Comparison of ENCODE assay signal across 24 mouse cellular contexts in genomic region chr17:62507766-62508485, GRCm38 (mm10).
DNase-seq lines count a peak whose midpoint lies in the region; TF ChIP-seq lines count a peak whose summit lies in the region.
"Had no signal": no experiment of that assay in that cellular context is flagged by ENCODE, and none has a peak within 500 bp of the region (broad histone marks: within the 10 kb centered on the region; RNA-seq: fewer than 3 reads in every experiment).

No protein-coding gene starts in this region.

- no peak overlapping the region for H3K4me3 ChIP-seq in heart, adult 2 months
- H3K4me3 ChIP-seq in limb, embryonic 10.5 days = no peak overlapping the region
- H3K4me3 ChIP-seq: heart, embryonic 13.5 days; hindbrain, embryonic 15.5 days; left cerebral cortex, adult 2 months; liver, embryonic 12.5 days; midbrain, embryonic 10.5 days; neural tube, embryonic 15.5 days had no signal

- no peak overlapping the region for H3K27ac ChIP-seq in heart, adult 2 months
- no peak overlapping the region for H3K27ac ChIP-seq in limb, embryonic 10.5 days
- H3K27ac ChIP-seq: heart, embryonic 13.5 days; hindbrain, embryonic 15.5 days; kidney, postnatal 0 days; left cerebral cortex, adult 2 months; liver, embryonic 12.5 days; midbrain, embryonic 10.5 days; neural tube, embryonic 15.5 days had no signal

- no peaks in the 10 kb centered on the region for H3K9me3 ChIP-seq in limb, embryonic 10.5 days (replicated peaks)
- H3K9me3 ChIP-seq: heart, embryonic 13.5 days; hindbrain, embryonic 15.5 days; liver, embryonic 12.5 days; midbrain, embryonic 10.5 days; neural tube, embryonic 15.5 days had no signal

- TF ChIP-seq CTCF in heart, adult 2 months (IDR thresholded peaks at IDR 0.05) = no peak

- H3K79me2 ChIP-seq in heart, adult 2 months (replicated peaks; ENCODE audit: control insufficient read depth, insufficient read depth, low read length) = no peaks in the 10 kb centered on the region

- H3K36me3 ChIP-seq in heart, adult 2 months (ENCODE audit: control insufficient read depth, insufficient read depth, low read length) = no peaks in the 10 kb centered on the region
- no peaks in the 10 kb centered on the region for H3K36me3 ChIP-seq in limb, embryonic 10.5 days
- H3K36me3 ChIP-seq: G1E; heart, embryonic 13.5 days; hindbrain, embryonic 15.5 days; liver, embryonic 12.5 days; midbrain, embryonic 10.5 days; neural tube, embryonic 15.5 days had no signal

- no peak overlapping the region for H3K9ac ChIP-seq in heart, adult 2 months (ENCODE audit: low read depth, low read length)
- H3K9ac ChIP-seq: heart, embryonic 13.5 days; hindbrain, embryonic 15.5 days; liver, embryonic 12.5 days; neural tube, embryonic 15.5 days had no signal

- H3K4me1 ChIP-seq in heart, adult 2 months (ENCODE audit: control insufficient read depth, insufficient read depth, low read length) = peaks cover 1% of the 10 kb centered on the region; the same call in 1 of the 2 replicates
- peaks cover 10% of the 10 kb centered on the region for H3K4me1 ChIP-seq in limb, embryonic 10.5 days
- H3K4me1 ChIP-seq: hindbrain, embryonic 15.5 days; liver, embryonic 12.5 days; neural tube, embryonic 15.5 days had no signal

- TF ChIP-seq EP300 in heart, adult 2 months (IDR thresholded peaks at IDR 0.05; ENCODE audit: insufficient read depth, low read depth, low read length) = no peak

- H3K27me3 ChIP-seq in heart, adult 2 months (ENCODE audit: control insufficient read depth, insufficient read depth, low read length) = no peaks in the 10 kb centered on the region
- peaks cover 73% of the 10 kb centered on the region for H3K27me3 ChIP-seq in limb, embryonic 10.5 days (ENCODE audit: low read depth, poor library complexity, severe bottlenecking)
- H3K27me3 ChIP-seq: CH12.LX; heart, embryonic 13.5 days; hindbrain, embryonic 15.5 days; liver, embryonic 12.5 days; neural tube, embryonic 15.5 days had no signal

- no peak for TF ChIP-seq POLR2A in heart, adult 2 months (IDR thresholded peaks at IDR 0.05; ENCODE audit: insufficient read depth, low read depth, low read length)

- WGBS in heart, adult 2 months = 61% methylated on average over 13 of the region's 13 CpGs
- WGBS in limb, embryonic 10.5 days = 81% methylated on average over 13 of the region's 13 CpGs

- intact Hi-C loops in heart, postnatal 14 days (cut with DNase I) = no loop called here
- intact Hi-C loops in heart, adult 2 months (cut with DNase I) = no loop called here

- DNase-seq in cerebellum, postnatal 14 days = peak; percentile 44 to 74
- DNase-seq in cerebellum, adult 11 months = no peak
- DNase-seq in heart, postnatal 14 days = peak; percentile 7 to 10
- no peak for DNase-seq in heart, adult 2 months
- DNase-seq in NIH3T3 (ENCODE audit: low read depth) = peak; percentile 54
- DNase-seq in limb, embryonic 10.5 days (ENCODE audit: low spot score) = peak; percentile 25
- DNase-seq in embryo, embryonic 10.5 days (ENCODE audit: low spot score) = no peak
- DNase-seq: adrenal gland, adult 8-10 months; kidney, adult 2 months; layer of hippocampus, adult 9-11 months; left cerebral cortex, postnatal 4 days; lung, adult 18-20 months; right cerebral cortex, adult 18-20 months; right cerebral cortex, postnatal 4 days; thymus, postnatal 14 days had no signal

Comparison
In these comparisons a context has a peak if more than half of its experiments do, and no peak if none do; other contexts are left out.
1. DNase-seq: peak in cerebellum, postnatal 14 days (2 of 2), heart, postnatal 14 days (2 of 2), NIH3T3 (single experiment) and limb, embryonic 10.5 days (single experiment); none in cerebellum, adult 11 months (single experiment), heart, adult 2 months (0 of 2) and embryo, embryonic 10.5 days (single experiment).